Mouse (Mus musculus): ENCODE measurements around the gene Psmd2. TPM values are rescaled to one million over a fixed set of nuclear protein-coding genes. Genes with fewer than 3 reads are reported as not detected.

The Psmd2 gene
- total and polyA plus RNA-seq, 2 experiments from 2014 or later, result 158 to 206 TPM

DNA sequence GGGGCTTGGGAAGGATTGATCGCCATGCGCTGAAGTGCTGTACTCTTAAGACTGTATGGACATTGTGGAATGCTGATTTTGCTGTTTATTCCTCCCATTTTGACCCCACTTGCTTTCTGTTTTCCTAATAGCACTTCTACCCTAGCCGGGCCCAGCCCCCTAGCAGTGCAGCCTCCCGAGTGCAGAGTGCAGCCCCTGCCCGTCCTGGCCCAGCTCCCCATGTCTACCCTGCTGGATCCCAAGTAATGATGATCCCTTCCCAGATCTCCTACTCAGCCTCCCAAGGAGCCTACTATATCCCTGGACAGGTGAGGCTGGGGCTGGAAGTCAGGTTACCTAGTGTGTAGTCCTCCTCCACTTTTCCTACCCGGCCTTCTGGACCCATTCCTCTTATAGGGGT is 23.8 kb downstream of the Psmd2 start:
- Histone ChIP-seq H3K27me3 (ENCODE audit: control insufficient read depth, insufficient read depth, low read length) (no peaks in the 10 kb centered on the region), H3K4me3 (ENCODE audit: low read depth, low read length) (no peak overlapping the region), H3K9ac (replicated peaks; ENCODE audit: low read depth, low read length) (no peak overlapping the region), H3K36me3 (replicated peaks; ENCODE audit: control insufficient read depth, insufficient read depth, low read length) (peaks cover 57% of the 10 kb centered on the region), H3K4me1 (ENCODE audit: control insufficient read depth, insufficient read depth) (peaks cover 26% of the 10 kb centered on the region), H3K27ac (ENCODE audit: low read depth) (no peak overlapping the region), H3K9me3 (replicated peaks; ENCODE audit: control insufficient read depth, low read length) (no peaks in the 10 kb centered on the region), H3K4me2 (ENCODE audit: low read depth, low read length) (no peak overlapping the region)
- 87% methylated on average over 6 of the region's 6 CpGs for WGBS
- no peak for ATAC-seq (ENCODE audit: insufficient read depth, low read depth)
- TF ChIP-seq EP300 (IDR thresholded peaks at IDR 0.05; ENCODE audit: low read depth), result no peak
- no peak for TF ChIP-seq CTCF (IDR thresholded peaks at IDR 0.05; ENCODE audit: low read depth)
- DNase-seq (ENCODE audit: low spot score), result no peak

DNA sequence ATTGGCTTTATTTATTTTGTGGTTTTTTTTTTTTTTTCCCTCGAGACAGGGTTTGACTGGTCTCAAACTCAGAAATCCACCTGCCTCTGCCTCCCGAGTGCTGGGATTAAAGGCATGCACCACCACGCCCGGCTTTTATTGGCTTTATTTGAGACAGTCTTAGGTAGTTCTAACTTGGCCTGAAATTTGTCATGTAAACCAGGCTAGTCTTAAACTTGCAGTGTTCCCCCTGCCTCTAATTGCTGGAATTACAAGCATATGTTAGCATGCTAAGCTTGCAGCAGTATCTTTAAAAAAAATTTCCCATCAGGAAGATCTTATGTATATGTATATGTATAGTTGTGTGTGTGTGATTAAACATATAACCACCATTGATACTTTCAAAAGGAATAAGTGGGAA is 25.2 kb downstream of the Psmd2 start:
- ATAC-seq (ENCODE audit: insufficient read depth, low read depth) (no peak), DNase-seq (ENCODE audit: low spot score) (no peak)
- H3K27me3 ChIP-seq (ENCODE audit: control insufficient read depth, insufficient read depth, low read length), result no peaks in the 10 kb centered on the region
- no peak overlapping the region for H3K4me3 ChIP-seq (ENCODE audit: low read depth, low read length)
- no peak overlapping the region for H3K27ac ChIP-seq (ENCODE audit: low read depth)
- no peak for TF ChIP-seq CTCF (IDR thresholded peaks at IDR 0.05; ENCODE audit: low read depth)
- no peak for TF ChIP-seq EP300 (IDR thresholded peaks at IDR 0.05; ENCODE audit: low read depth)
- H3K4me2 ChIP-seq (ENCODE audit: low read depth, low read length), result no peak overlapping the region
- peaks cover 26% of the 10 kb centered on the region for H3K4me1 ChIP-seq (ENCODE audit: control insufficient read depth, insufficient read depth)
- H3K36me3 ChIP-seq (replicated peaks; ENCODE audit: control insufficient read depth, insufficient read depth, low read length), result peaks cover 71% of the 10 kb centered on the region
- no peak overlapping the region for H3K9ac ChIP-seq (replicated peaks; ENCODE audit: low read depth, low read length)
- H3K9me3 ChIP-seq (replicated peaks; ENCODE audit: control insufficient read depth, low read length), result no peaks in the 10 kb centered on the region
- 85% methylated on average over 4 of the region's 4 CpGs for WGBS

GRCm38 (mm10) chr16:20677380-20677779 is 25.9 kb downstream of the Psmd2 start:
- DNase-seq (ENCODE audit: low spot score) (no peak), ATAC-seq (ENCODE audit: insufficient read depth, low read depth) (no peak)
- H3K4me2 ChIP-seq (ENCODE audit: low read depth, low read length), result no peak overlapping the region
- no peaks in the 10 kb centered on the region for H3K27me3 ChIP-seq (ENCODE audit: control insufficient read depth, insufficient read depth, low read length)
- H3K36me3 ChIP-seq (replicated peaks; ENCODE audit: control insufficient read depth, insufficient read depth, low read length), result peaks cover 78% of the 10 kb centered on the region
- H3K27ac ChIP-seq (ENCODE audit: low read depth), result peak overlapping the region; percentile 35; the same call in 1 of the 2 replicates
- no peak overlapping the region for H3K9ac ChIP-seq (replicated peaks; ENCODE audit: low read depth, low read length)
- no peak for TF ChIP-seq EP300 (IDR thresholded peaks at IDR 0.05; ENCODE audit: low read depth)
- TF ChIP-seq CTCF (IDR thresholded peaks at IDR 0.05; ENCODE audit: low read depth), result no peak
- H3K4me1 ChIP-seq (ENCODE audit: control insufficient read depth, insufficient read depth), result peaks cover 26% of the 10 kb centered on the region
- no peaks in the 10 kb centered on the region for H3K9me3 ChIP-seq (replicated peaks; ENCODE audit: control insufficient read depth, low read length)
- H3K4me3 ChIP-seq (ENCODE audit: low read depth, low read length), result no peak overlapping the region
- 85% methylated on average over 5 of the region's 5 CpGs for WGBS

GRCm38 (mm10) chr16:20677974-20678675 is 26.7 kb downstream of the Psmd2 start:
- Histone ChIP-seq H3K4me2 (ENCODE audit: low read depth, low read length) (no peak overlapping the region), H3K27ac (ENCODE audit: low read depth) (peak overlapping the region; percentile 35; the same call in 1 of the 2 replicates), H3K9me3 (replicated peaks; ENCODE audit: control insufficient read depth, low read length) (no peaks in the 10 kb centered on the region), H3K4me3 (ENCODE audit: low read depth, low read length) (no peak overlapping the region), H3K4me1 (ENCODE audit: control insufficient read depth, insufficient read depth) (peaks cover 26% of the 10 kb centered on the region), H3K27me3 (ENCODE audit: control insufficient read depth, insufficient read depth, low read length) (no peaks in the 10 kb centered on the region), H3K36me3 (replicated peaks; ENCODE audit: control insufficient read depth, insufficient read depth, low read length) (peaks cover 86% of the 10 kb centered on the region), H3K9ac (replicated peaks; ENCODE audit: low read depth, low read length) (no peak overlapping the region)
- TF ChIP-seq CTCF (IDR thresholded peaks at IDR 0.05; ENCODE audit: low read depth), result no peak
- TF ChIP-seq EP300 (IDR thresholded peaks at IDR 0.05; ENCODE audit: low read depth), result no peak
- peak; percentile 67 for DNase-seq (ENCODE audit: low spot score)
- peak; percentile 78 for ATAC-seq (ENCODE audit: insufficient read depth, low read depth)
- WGBS, result 48% methylated on average over 10 of the region's 10 CpGs

DNA sequence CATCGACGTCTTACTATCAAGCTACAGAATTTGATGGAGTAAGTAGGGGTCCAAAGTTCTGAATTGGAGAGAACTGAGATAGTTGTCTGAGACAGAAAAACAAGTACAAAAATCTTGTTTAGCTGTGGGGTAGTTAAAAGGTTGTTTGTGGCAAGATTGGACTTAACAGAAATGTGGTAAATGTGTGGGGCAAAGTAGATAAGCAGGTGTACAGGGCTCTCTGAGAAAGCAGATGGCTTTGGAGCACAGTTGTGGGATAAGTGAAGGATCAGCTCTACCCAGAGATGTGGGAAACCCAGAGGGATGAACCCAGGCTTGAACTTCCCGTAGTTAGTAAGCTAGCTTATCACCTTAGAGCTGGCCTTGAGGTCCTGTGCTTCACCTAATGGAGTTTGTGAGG is 39.3 kb downstream of the Psmd2 start:
- 74% methylated on average over 3 of the region's 3 CpGs for WGBS
- H3K9ac ChIP-seq (replicated peaks; ENCODE audit: low read depth, low read length), result no peak overlapping the region
- H3K36me3 ChIP-seq (replicated peaks; ENCODE audit: control insufficient read depth, insufficient read depth, low read length), result peaks cover 61% of the 10 kb centered on the region

GRCm38 (mm10) chr16:20691617-20692016 is 40.2 kb downstream of the Psmd2 start:
- 78% methylated on average over 1 of the region's 1 CpGs for WGBS
- peaks cover 52% of the 10 kb centered on the region for H3K36me3 ChIP-seq (replicated peaks; ENCODE audit: control insufficient read depth, insufficient read depth, low read length)
- H3K27me3 ChIP-seq (ENCODE audit: control insufficient read depth, insufficient read depth, low read length), result no peaks in the 10 kb centered on the region
- ATAC-seq (ENCODE audit: insufficient read depth, low read depth), result no peak
- H3K9ac ChIP-seq (replicated peaks; ENCODE audit: low read depth, low read length), result no peak overlapping the region
- no peak for DNase-seq (ENCODE audit: low spot score)
- no peak overlapping the region for H3K4me2 ChIP-seq (ENCODE audit: low read depth, low read length)
- TF ChIP-seq CTCF (IDR thresholded peaks at IDR 0.05; ENCODE audit: low read depth) (no peak), EP300 (IDR thresholded peaks at IDR 0.05; ENCODE audit: low read depth) (no peak)
- no peak overlapping the region for H3K27ac ChIP-seq (ENCODE audit: low read depth)
- H3K4me3 ChIP-seq (ENCODE audit: low read depth, low read length), result no peak overlapping the region
- H3K4me1 ChIP-seq (ENCODE audit: control insufficient read depth, insufficient read depth), result peaks cover 18% of the 10 kb centered on the region
- no peaks in the 10 kb centered on the region for H3K9me3 ChIP-seq (replicated peaks; ENCODE audit: control insufficient read depth, low read length)

More for the DNA sequence above, 39.3 kb downstream of the Psmd2 start:
- H3K4me3 ChIP-seq (ENCODE audit: low read depth, low read length), result no peak overlapping the region
- H3K9me3 ChIP-seq (replicated peaks; ENCODE audit: control insufficient read depth, low read length), result no peaks in the 10 kb centered on the region
- ATAC-seq (ENCODE audit: insufficient read depth, low read depth) (no peak), DNase-seq (ENCODE audit: low spot score) (no peak)
- H3K4me1 ChIP-seq (ENCODE audit: control insufficient read depth, insufficient read depth), result peaks cover 15% of the 10 kb centered on the region
- no peak for TF ChIP-seq EP300 (IDR thresholded peaks at IDR 0.05; ENCODE audit: low read depth)
- no peak for TF ChIP-seq CTCF (IDR thresholded peaks at IDR 0.05; ENCODE audit: low read depth)
- H3K27me3 ChIP-seq (ENCODE audit: control insufficient read depth, insufficient read depth, low read length), result no peaks in the 10 kb centered on the region
- H3K4me2 ChIP-seq (ENCODE audit: low read depth, low read length), result no peak overlapping the region
- no peak overlapping the region for H3K27ac ChIP-seq (ENCODE audit: low read depth)

Data from heart, postnatal 0 days (tissue).